Mouse (Mus musculus) lung, postnatal 0 days (tissue): Measurements from ENCODE around the gene Gm20388. TPM values are rescaled to one million over a fixed set of nuclear protein-coding genes. Genes with fewer than 3 reads are reported as not detected.

Experiments
- ATAC-seq: fragments of 200-750 bp; cut with Nextera tagmentation; 2 replicates; pipeline ENCODE4 v1.8.0; 2017; ENCODE audit warnings: moderate library complexity
- DNase-seq: peaks from one replicate; pipeline ENCODE4 v3.0.0-alpha.2; 2016; ENCODE audit warnings: low spot score
- H3K27ac ChIP-seq: fragments of 300-500 bp; sonication (generic); 2 replicates; pipeline ENCODE4 v1.5.1; 2014; ENCODE audit warnings: antibody characterized with exemption, mild to moderate bottlenecking, low read length, mixed read lengths
- H3K27me3 ChIP-seq: fragments of 300-500 bp; sonication (generic); replicated peaks from 2 replicates; pipeline ENCODE4 v1.6.1; 2014; ENCODE audit warnings: low read length, mixed read lengths; ENCODE audit not compliant: insufficient read depth
- H3K36me3 ChIP-seq: fragments of 300-500 bp; sonication (generic); 2 replicates; pipeline ENCODE4 v1.6.1; 2014; ENCODE audit warnings: low read length, mixed read lengths; ENCODE audit not compliant: insufficient read depth
- H3K4me1 ChIP-seq: fragments of 300-500 bp; sonication (generic); 2 replicates; pipeline ENCODE4 v1.6.1; 2014; ENCODE audit warnings: antibody characterized with exemption, low read depth, low read length, mixed read lengths; ENCODE audit not compliant: insufficient read depth
- H3K4me2 ChIP-seq: fragments of 300-500 bp; sonication (generic); replicated peaks from 2 replicates; pipeline ENCODE4 v1.6.1; 2014; ENCODE audit warnings: low read depth, mild to moderate bottlenecking, low read length, moderate library complexity, mixed read lengths
- H3K4me3 ChIP-seq: fragments of 300-500 bp; sonication (generic); 2 replicates; pipeline ENCODE4 v1.5.1; 2014; ENCODE audit warnings: low read depth, low read length
- H3K9ac ChIP-seq: fragments of 300-500 bp; sonication (generic); replicated peaks from 2 replicates; pipeline ENCODE4 v1.6.1; 2014; ENCODE audit warnings: low read depth, mild to moderate bottlenecking
- H3K9me3 ChIP-seq: fragments of 300-500 bp; sonication (generic); 2 replicates; pipeline ENCODE4 v1.6.1; 2016; ENCODE audit warnings: low read length, mixed read lengths
- CTCF ChIP-seq: IDR thresholded peaks from 2 replicates; pipeline ENCODE4 v1.5.1; 2016; ENCODE audit warnings: antibody characterized with exemption, mild to moderate bottlenecking
- EP300 ChIP-seq: IDR thresholded peaks from 2 replicates; pipeline ENCODE4 v1.6.1; 2016; ENCODE audit warnings: antibody characterized with exemption, mild to moderate bottlenecking, control low read depth
- WGBS: fragments of 180-500 bp; shearing (Covaris S2); extraction: QIAGEN DNeasy Blood & Tissue Kit; methylation state at CpG from one replicate; pipeline ENCODE4 v1.1.7; 2014; 5-methylcytosine and 5-hydroxymethylcytosine counted together
- polyA plus RNA-seq: library from polyadenylated mRNA; unstranded; fragments of >200 nt; fragmentation: Nextera tagmentation; extraction: Ambion mirVana; gene quantifications from 2 replicates; pipeline ENCODE4 v1.2.1, GENCODE M21; 2015

The Gm20388 gene
- polyA plus RNA-seq, 1 experiment from 2014 or later = not detected

- 62% methylated on average over 7 of the region's 7 CpGs for WGBS
- DNase-seq (peak; percentile 13), ATAC-seq (0 out of 2 replicates have a peak, but pooled peaks have one; percentile 7)
- H3K4me2 ChIP-seq = no peak overlapping the region
- no peak overlapping the region for H3K4me3 ChIP-seq
- H3K27me3 ChIP-seq = no peaks in the 10 kb centered on the region
- H3K9me3 ChIP-seq = no peaks in the 10 kb centered on the region
- H3K9ac ChIP-seq = no peak overlapping the region
- no peak overlapping the region; the same call in 1 of the 2 replicates for H3K27ac ChIP-seq
- H3K36me3 ChIP-seq = no peaks in the 10 kb centered on the region
- no peak for TF ChIP-seq CTCF
- TF ChIP-seq EP300 = no peak
- H3K4me1 ChIP-seq = peaks cover 3% of the 10 kb centered on the region
These were observed 2601.8 kb downstream of the Gm20388 start for GRCm38 (mm10) chr8:122512392-122512791.

GRCm38 (mm10) chr8:122515699-122516098, 2605.1 kb downstream of the Gm20388 start:
- no peak overlapping the region for H3K4me3 ChIP-seq
- H3K27ac ChIP-seq = 0 out of 2 replicates have a peak overlapping the region, but pooled peaks have one; percentile 87
- no peaks in the 10 kb centered on the region for H3K36me3 ChIP-seq
- no peaks in the 10 kb centered on the region for H3K9me3 ChIP-seq
- peaks cover 21% of the 10 kb centered on the region for H3K4me1 ChIP-seq
- no peak overlapping the region for H3K9ac ChIP-seq
- H3K4me2 ChIP-seq = no peak overlapping the region
- no peak for DNase-seq
- WGBS = 89% methylated on average over 14 of the region's 14 CpGs
- H3K27me3 ChIP-seq = no peaks in the 10 kb centered on the region
- TF ChIP-seq EP300 = no peak
- TF ChIP-seq CTCF = no peak
- no peak for ATAC-seq

GRCm38 (mm10) chr8:122517541-122518190, 2607.0 kb downstream of the Gm20388 start:
- TF ChIP-seq EP300 (peak; percentile 76), CTCF (peak; percentile 37)
- WGBS = 13% methylated on average over 6 of the region's 6 CpGs
- Histone ChIP-seq H3K9ac (0 out of 2 replicates have a peak overlapping the region, but pooled peaks have one; percentile 24), H3K27me3 (no peaks in the 10 kb centered on the region), H3K4me1 (peaks cover 21% of the 10 kb centered on the region), H3K4me3 (no peak overlapping the region), H3K36me3 (no peaks in the 10 kb centered on the region), H3K27ac (peak overlapping the region; percentile 87), H3K4me2 (0 out of 2 replicates have a peak overlapping the region, but pooled peaks have one; percentile 9), H3K9me3 (no peaks in the 10 kb centered on the region)
- ATAC-seq (peak; percentile 87), DNase-seq (peak; percentile 81)

GRCm38 (mm10) chr8:122520611-122521010, 2610.0 kb downstream of the Gm20388 start:
- Histone ChIP-seq H3K36me3 (no peaks in the 10 kb centered on the region), H3K4me3 (no peak overlapping the region), H3K4me2 (no peak overlapping the region), H3K27ac (peak overlapping the region; percentile 63), H3K4me1 (peaks cover 50% of the 10 kb centered on the region), H3K27me3 (no peaks in the 10 kb centered on the region), H3K9ac (no peak overlapping the region), H3K9me3 (no peaks in the 10 kb centered on the region)
- no peak for DNase-seq
- WGBS = 61% methylated on average over 11 of the region's 11 CpGs
- ATAC-seq = no peak
- TF ChIP-seq CTCF = no peak
- no peak for TF ChIP-seq EP300

GRCm38 (mm10) chr8:122522796-122523651, 2612.4 kb downstream of the Gm20388 start:
- Histone ChIP-seq H3K4me3 (no peak overlapping the region), H3K27me3 (no peaks in the 10 kb centered on the region), H3K9ac (peak overlapping the region; percentile 36), H3K36me3 (no peaks in the 10 kb centered on the region), H3K4me2 (peak overlapping the region; percentile 25), H3K27ac (peak overlapping the region; percentile 81), H3K4me1 (peaks cover 61% of the 10 kb centered on the region), H3K9me3 (no peaks in the 10 kb centered on the region)
- WGBS = 32% methylated on average over 14 of the region's 14 CpGs
- peak; percentile 45 for ATAC-seq
- TF ChIP-seq EP300 (peak; percentile 71), CTCF (no peak)
- peak; percentile 85 for DNase-seq

- no peaks in the 10 kb centered on the region for H3K9me3 ChIP-seq
- DNase-seq = peak; percentile 19
- H3K36me3 ChIP-seq = no peaks in the 10 kb centered on the region
- 20% methylated on average over 23 of the region's 23 CpGs for WGBS
- ATAC-seq = no peak
- H3K27me3 ChIP-seq = no peaks in the 10 kb centered on the region
- H3K4me1 ChIP-seq = peaks cover 54% of the 10 kb centered on the region
- peak overlapping the region; percentile 81 for H3K27ac ChIP-seq
- H3K4me3 ChIP-seq = no peak overlapping the region
- TF ChIP-seq CTCF (no peak), EP300 (no peak)
- H3K4me2 ChIP-seq = peak overlapping the region; percentile 25
- H3K9ac ChIP-seq = peak overlapping the region; percentile 36
These were observed 2613.2 kb downstream of the Gm20388 start for GRCm38 (mm10) chr8:122523652-122524360.
